Mouse (Mus musculus): Measurements from ENCODE around the gene Akain1. TPM values are rescaled to one million over a fixed set of nuclear protein-coding genes. Genes with fewer than 3 reads are reported as not detected.

Gene Akain1
- polyA plus RNA-seq, 1 experiment from 2014 or later: not detected

Other genes with a start within 250 kb of the Akain1 start
- 19.8 and 20.0 TPM in 2 replicates for gene Zbtb14, start 56.3 kb upstream of the Akain1 start, polyA plus RNA-seq (2014; fragmentation: Nextera tagmentation; extraction: Ambion mirVana)

Measured in stomach, embryonic 14.5 days (tissue).